Mouse (Mus musculus) CH12.LX (cell line): ENCODE data around the gene Kcnk18.

Source experiments
- CTCF ChIP-seq, 2 experiments: IDR thresholded peaks in 1 of 2; conservative IDR thresholded peaks in 1 of 2; 2 replicates each; pipeline ENCODE4 v1.5.1; 2011 to 2012; ENCODE audit warnings: low read depth in 2 of 2, low read length in 2 of 2, improper control_type of control experiment in 1 of 2, inconsistent platforms in 1 of 2, mild to moderate bottlenecking in 1 of 2, moderate library complexity in 1 of 2
- MAFK ChIP-seq: IDR thresholded peaks from 2 replicates; pipeline ENCODE4 v1.6.1; 2011; ENCODE audit warnings: low read length, improper control_type of control experiment; ENCODE audit not compliant: insufficient replicate concordance
- POLR2A ChIP-seq: IDR thresholded peaks from 2 replicates; pipeline ENCODE4 v1.6.1; 2011; ENCODE audit warnings: low read depth, mild to moderate bottlenecking, improper control_type of control experiment, low read length
- ZMIZ1 ChIP-seq: IDR thresholded peaks from 2 replicates; pipeline ENCODE4 v1.6.1; 2012; ENCODE audit warnings: low read depth, mild to moderate bottlenecking, inconsistent platforms, low read length, improper control_type of control experiment

- no peak for TF ChIP-seq ZMIZ1
- TF ChIP-seq CTCF (conservative IDR thresholded peaks at IDR 0.05 in 1 of 2, IDR thresholded peaks at IDR 0.05 in 1 of 2; ENCODE audit: low read depth in 2 of 2, low read length in 2 of 2): no peak
- no peak for TF ChIP-seq MAFK
- TF ChIP-seq POLR2A: no peak
These were observed 42.6 kb downstream of the Kcnk18 start for GRCm38 (mm10) chr19:59261604-59262003.
